Mouse (Mus musculus): ENCODE data around the gene Cmtm4.

DNA sequence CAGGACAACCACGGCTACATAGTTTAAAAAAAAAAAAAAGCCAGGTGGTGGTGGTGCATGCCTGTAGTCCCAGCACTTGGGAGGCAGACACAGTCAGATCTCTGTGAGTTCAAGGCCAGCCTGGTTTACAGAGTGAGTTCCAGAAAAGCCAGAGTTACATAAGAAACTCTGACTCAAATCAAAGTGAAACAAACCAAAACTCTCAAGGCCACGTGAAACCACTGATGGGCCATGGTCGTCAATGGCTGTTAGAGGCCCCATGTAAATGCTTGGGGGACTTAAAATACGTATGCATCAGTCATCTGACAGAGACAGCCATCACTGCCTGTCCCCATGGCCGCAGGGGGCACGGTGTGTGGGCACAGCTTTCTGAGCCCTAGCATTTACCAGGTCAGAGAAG is 24.5 kb downstream of the Cmtm4 start:
- TF ChIP-seq CTCF (IDR thresholded peaks at IDR 0.05; ENCODE audit: borderline replicate concordance, control insufficient read depth, extremely low read depth, insufficient read depth, low read length, poor library complexity) (no peak), POLR2A (IDR thresholded peaks at IDR 0.05; ENCODE audit: control insufficient read depth, extremely low read depth, insufficient read depth, low read length, poor library complexity) (no peak)

Measured in thymus, adult 2 months (tissue).